Mouse (Mus musculus) adrenal gland, postnatal 10 days (tissue): ENCODE data around the gene Col6a2. TPM values are rescaled to one million over a fixed set of nuclear protein-coding genes. Genes with fewer than 3 reads are reported as not detected.

Experiments used
- DNase-seq: peaks from one replicate; pipeline ENCODE4 v3.0.0; 2021; ENCODE audit warnings: mixed read lengths
- total RNA-seq, 2 experiments: library from RNA; stranded (reverse); gene quantifications; 2 replicates each; pipeline ENCODE4 v1.2.3; 2021

Gene Col6a2
- total RNA-seq, 2 experiments from 2014 or later: 136 to 144 TPM

DNA sequence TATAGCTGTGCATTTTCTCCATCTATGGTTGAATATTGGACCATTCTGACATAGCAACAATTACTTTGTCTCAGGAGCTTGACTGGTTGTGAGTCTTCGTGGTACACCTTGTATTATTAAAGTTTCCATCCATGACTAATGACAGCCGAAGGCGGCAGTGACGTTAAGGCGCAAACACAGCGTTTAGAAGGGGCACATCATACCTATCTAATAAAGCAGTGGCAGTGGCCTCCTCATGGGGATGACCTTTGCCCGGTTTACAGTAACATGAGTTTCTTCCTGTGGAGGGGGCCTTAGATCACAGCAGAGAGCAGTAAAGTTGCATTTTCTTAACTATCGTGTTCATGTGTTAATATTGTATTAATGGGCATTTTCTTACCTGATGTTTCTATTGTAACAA is 75.2 kb downstream of the Col6a2 start:
- no peak for DNase-seq

DNA sequence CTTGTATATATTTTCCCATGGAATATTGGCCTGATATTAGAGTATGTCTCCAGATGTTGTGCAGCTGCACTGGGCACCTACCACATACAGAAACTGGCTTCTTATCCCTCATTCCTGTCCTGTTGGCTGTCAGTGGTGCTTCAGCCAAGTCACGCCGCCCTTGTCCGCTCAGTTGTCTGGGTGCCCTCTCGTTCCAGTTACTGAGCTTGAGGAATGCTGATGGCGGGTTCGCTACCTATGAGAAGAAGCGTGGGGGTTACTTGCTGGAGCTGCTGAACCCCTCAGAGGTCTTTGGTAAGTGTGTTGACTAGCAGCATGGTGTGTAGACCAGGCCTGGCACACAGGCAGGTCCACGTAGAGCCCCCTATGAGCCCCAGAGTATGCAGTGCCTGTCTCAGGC is 76.9 kb downstream of the Col6a2 start:
- no peak for DNase-seq

Other genes starting within 250 kb of the Col6a2 start
- 1 to 10 TPM in 1 of 2 experiments, not detected in 1; 3.4 TPM for gene AC141477.1, start 183.2 kb downstream of the Col6a2 start, total RNA-seq
- gene Pcnt, start 180.8 kb downstream of the Col6a2 start, total RNA-seq: 10 to 100 TPM; 14.5 to 21.6 TPM
- not detected for gene 2610028H24Rik, start 174.5 kb downstream of the Col6a2 start, total RNA-seq
- 10 to 100 TPM; 24.8 to 33.0 TPM for gene Mcm3ap, start 154.7 kb downstream of the Col6a2 start, total RNA-seq
- 1 to 10 TPM; 3.0 to 3.7 TPM for gene Ybey, start 154.5 kb downstream of the Col6a2 start, total RNA-seq
- 10 to 100 TPM; 21.4 to 24.2 TPM for gene Lss, start 92.0 kb downstream of the Col6a2 start, total RNA-seq
- not detected for gene Spatc1l, start 61.4 kb downstream of the Col6a2 start, total RNA-seq
- gene Ftcd, start 48.0 kb downstream of the Col6a2 start, total RNA-seq: 10 to 100 TPM; 14.5 to 31.2 TPM
- 100 to 1,000 TPM; 228 to 231 TPM for gene Col6a1, start 102.5 kb upstream of the Col6a2 start, total RNA-seq